Mouse (Mus musculus): Measurements from ENCODE around the gene Cacna1h. TPM values are rescaled to one million over a fixed set of nuclear protein-coding genes. Genes with fewer than 3 reads are reported as not detected.

Cacna1h gene
- polyA plus RNA-seq, 1 experiment = 0.12 TPM

- H3K27me3 ChIP-seq (ENCODE audit: control insufficient read depth, insufficient read depth, insufficient read length) = peaks cover 63% of the 10 kb centered on the region
- H3K79me2 ChIP-seq (ENCODE audit: control insufficient read depth, insufficient read depth) = no peaks in the 10 kb centered on the region
- no peak overlapping the region for H3K4me3 ChIP-seq
- H3K4me2 ChIP-seq (ENCODE audit: low read depth) = no peak overlapping the region
- no peaks in the 10 kb centered on the region for H3K36me3 ChIP-seq (ENCODE audit: control insufficient read depth, insufficient read depth)
- TF ChIP-seq POLR2AphosphoS2 (IDR thresholded peaks at IDR 0.05; ENCODE audit: insufficient read length, low read depth) (no peak), REST (IDR thresholded peaks at IDR 0.05; ENCODE audit: insufficient read depth, insufficient read length) (no peak), MAX (IDR thresholded peaks at IDR 0.05; ENCODE audit: low read depth) (no peak), USF1 (IDR thresholded peaks at IDR 0.05; ENCODE audit: low read depth) (no peak), TCF3 (IDR thresholded peaks at IDR 0.05; ENCODE audit: insufficient read length, low read depth) (no peak), E2F4 (IDR thresholded peaks at IDR 0.05; ENCODE audit: insufficient read depth) (no peak), MYOD1 (IDR thresholded peaks at IDR 0.05; ENCODE audit: control insufficient read depth in 1 of 3, insufficient read length in 2 of 3, low read depth in 2 of 3) (no peak), SRF (IDR thresholded peaks at IDR 0.05; ENCODE audit: control insufficient read depth, insufficient read length, low read depth) (no peak), CEBPB (IDR thresholded peaks at IDR 0.05; ENCODE audit: insufficient read depth, poor library complexity, severe bottlenecking) (no peak), MYOG (IDR thresholded peaks at IDR 0.05; ENCODE audit: control insufficient read depth in 1 of 3, insufficient read depth in 1 of 3, insufficient read length in 2 of 3, low read depth in 2 of 3) (no peak), POLR2A (IDR thresholded peaks at IDR 0.05; ENCODE audit: insufficient read length, low read depth) (no peak), TCF12 (IDR thresholded peaks at IDR 0.05; ENCODE audit: insufficient read depth, poor library complexity, severe bottlenecking) (no peak)
- H3ac ChIP-seq (ENCODE audit: control insufficient read depth, insufficient read length) = no peak overlapping the region
These were observed 976 bp downstream of the Cacna1h start for GRCm38 (mm10) chr17:25432433-25433181.

GRCm38 (mm10) chr17:25430534-25430933 lies 3.0 kb downstream of the Cacna1h start:
- peak in 1 of 3 experiments; percentile 9 for TF ChIP-seq MYOG (IDR thresholded peaks at IDR 0.05; ENCODE audit: control insufficient read depth in 1 of 3, insufficient read depth in 1 of 3, insufficient read length in 2 of 3, low read depth in 2 of 3)
- TF ChIP-seq TCF3 (IDR thresholded peaks at IDR 0.05; ENCODE audit: insufficient read length, low read depth) = no peak
- Histone ChIP-seq H3K4me3 (no peak overlapping the region), H3K36me3 (ENCODE audit: control insufficient read depth, insufficient read depth) (no peaks in the 10 kb centered on the region), H3K27me3 (ENCODE audit: control insufficient read depth, insufficient read depth, insufficient read length) (peaks cover 66% of the 10 kb centered on the region), H3K4me2 (ENCODE audit: low read depth) (peak overlapping the region; percentile 48), H3K79me2 (ENCODE audit: control insufficient read depth, insufficient read depth) (no peaks in the 10 kb centered on the region), H3ac (ENCODE audit: control insufficient read depth, insufficient read length) (no peak overlapping the region)

GRCm38 (mm10) chr17:25429886-25430285 lies 3.7 kb downstream of the Cacna1h start:
- Histone ChIP-seq H3K4me3 (no peak overlapping the region), H3K4me2 (ENCODE audit: low read depth) (peak overlapping the region; percentile 48), H3ac (ENCODE audit: control insufficient read depth, insufficient read length) (no peak overlapping the region), H3K79me2 (ENCODE audit: control insufficient read depth, insufficient read depth) (no peaks in the 10 kb centered on the region), H3K27me3 (ENCODE audit: control insufficient read depth, insufficient read depth, insufficient read length) (peaks cover 66% of the 10 kb centered on the region), H3K36me3 (ENCODE audit: control insufficient read depth, insufficient read depth) (no peaks in the 10 kb centered on the region)
- no peak for TF ChIP-seq TCF3 (IDR thresholded peaks at IDR 0.05; ENCODE audit: insufficient read length, low read depth)
- TF ChIP-seq MAX (IDR thresholded peaks at IDR 0.05; ENCODE audit: low read depth) = no peak
- TF ChIP-seq USF1 (IDR thresholded peaks at IDR 0.05; ENCODE audit: low read depth) = no peak
- no peak for TF ChIP-seq POLR2AphosphoS2 (IDR thresholded peaks at IDR 0.05; ENCODE audit: insufficient read length, low read depth)
- TF ChIP-seq SRF (IDR thresholded peaks at IDR 0.05; ENCODE audit: control insufficient read depth, insufficient read length, low read depth) = no peak
- no peak for TF ChIP-seq POLR2A (IDR thresholded peaks at IDR 0.05; ENCODE audit: insufficient read length, low read depth)
- TF ChIP-seq E2F4 (IDR thresholded peaks at IDR 0.05; ENCODE audit: insufficient read depth) = no peak
- TF ChIP-seq MYOD1 (IDR thresholded peaks at IDR 0.05; ENCODE audit: control insufficient read depth in 1 of 3, insufficient read length in 2 of 3, low read depth in 2 of 3) = peak in 1 of 3 experiments; percentile 75
- no peak for TF ChIP-seq REST (IDR thresholded peaks at IDR 0.05; ENCODE audit: insufficient read depth, insufficient read length)
- TF ChIP-seq MYOG (IDR thresholded peaks at IDR 0.05; ENCODE audit: control insufficient read depth in 1 of 3, insufficient read depth in 1 of 3, insufficient read length in 2 of 3, low read depth in 2 of 3) = peak in 1 of 3 experiments; percentile 65
- no peak for TF ChIP-seq CEBPB (IDR thresholded peaks at IDR 0.05; ENCODE audit: insufficient read depth, poor library complexity, severe bottlenecking)
- no peak for TF ChIP-seq TCF12 (IDR thresholded peaks at IDR 0.05; ENCODE audit: insufficient read depth, poor library complexity, severe bottlenecking)

DNA sequence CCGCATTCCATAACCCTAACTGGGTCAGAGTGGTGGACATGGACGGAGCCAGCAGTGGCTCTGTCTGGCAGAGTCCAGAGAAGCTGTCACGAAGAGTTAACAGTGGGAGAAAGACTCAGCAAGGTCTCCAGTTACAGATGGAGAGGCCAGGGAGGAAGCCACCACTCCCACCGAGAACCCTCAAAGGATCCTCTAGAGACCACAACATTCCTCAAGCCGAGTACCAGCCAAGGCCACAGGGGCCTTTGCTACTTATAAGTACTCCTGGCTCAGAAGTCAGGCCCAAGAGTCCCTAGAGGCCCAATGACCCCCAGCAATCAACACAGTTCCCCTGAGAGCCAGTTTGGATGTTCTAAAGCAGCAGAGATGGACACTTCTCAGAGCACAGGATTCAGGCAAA lies 4.3 kb downstream of the Cacna1h start:
- Histone ChIP-seq H3K4me3 (no peak overlapping the region), H3ac (ENCODE audit: control insufficient read depth, insufficient read length) (no peak overlapping the region), H3K79me2 (ENCODE audit: control insufficient read depth, insufficient read depth) (no peaks in the 10 kb centered on the region), H3K27me3 (ENCODE audit: control insufficient read depth, insufficient read depth, insufficient read length) (peaks cover 61% of the 10 kb centered on the region), H3K4me2 (ENCODE audit: low read depth) (peak overlapping the region; percentile 40), H3K36me3 (ENCODE audit: control insufficient read depth, insufficient read depth) (no peaks in the 10 kb centered on the region)
- TF ChIP-seq TCF12 (IDR thresholded peaks at IDR 0.05; ENCODE audit: insufficient read depth, poor library complexity, severe bottlenecking) (no peak), CEBPB (IDR thresholded peaks at IDR 0.05; ENCODE audit: insufficient read depth, poor library complexity, severe bottlenecking) (no peak), E2F4 (IDR thresholded peaks at IDR 0.05; ENCODE audit: insufficient read depth) (no peak), SRF (IDR thresholded peaks at IDR 0.05; ENCODE audit: control insufficient read depth, insufficient read length, low read depth) (no peak), TCF3 (IDR thresholded peaks at IDR 0.05; ENCODE audit: insufficient read length, low read depth) (no peak), USF1 (IDR thresholded peaks at IDR 0.05; ENCODE audit: low read depth) (no peak), MYOG (IDR thresholded peaks at IDR 0.05; ENCODE audit: control insufficient read depth in 1 of 3, insufficient read depth in 1 of 3, insufficient read length in 2 of 3, low read depth in 2 of 3) (no peak)

GRCm38 (mm10) chr17:25427441-25427840 lies 6.1 kb downstream of the Cacna1h start:
- Histone ChIP-seq H3ac (ENCODE audit: control insufficient read depth, insufficient read length) (no peak overlapping the region), H3K4me3 (no peak overlapping the region), H3K79me2 (ENCODE audit: control insufficient read depth, insufficient read depth) (no peaks in the 10 kb centered on the region), H3K4me2 (ENCODE audit: low read depth) (no peak overlapping the region), H3K36me3 (ENCODE audit: control insufficient read depth, insufficient read depth) (no peaks in the 10 kb centered on the region), H3K27me3 (ENCODE audit: control insufficient read depth, insufficient read depth, insufficient read length) (peaks cover 61% of the 10 kb centered on the region)
- TF ChIP-seq MAX (IDR thresholded peaks at IDR 0.05; ENCODE audit: low read depth) (no peak), CEBPB (IDR thresholded peaks at IDR 0.05; ENCODE audit: insufficient read depth, poor library complexity, severe bottlenecking) (no peak), TCF12 (IDR thresholded peaks at IDR 0.05; ENCODE audit: insufficient read depth, poor library complexity, severe bottlenecking) (no peak), REST (IDR thresholded peaks at IDR 0.05; ENCODE audit: insufficient read depth, insufficient read length) (no peak), TCF3 (IDR thresholded peaks at IDR 0.05; ENCODE audit: insufficient read length, low read depth) (no peak), USF1 (IDR thresholded peaks at IDR 0.05; ENCODE audit: low read depth) (no peak), POLR2A (IDR thresholded peaks at IDR 0.05; ENCODE audit: insufficient read length, low read depth) (no peak), SRF (IDR thresholded peaks at IDR 0.05; ENCODE audit: control insufficient read depth, insufficient read length, low read depth) (no peak), E2F4 (IDR thresholded peaks at IDR 0.05; ENCODE audit: insufficient read depth) (no peak), MYOG (IDR thresholded peaks at IDR 0.05; ENCODE audit: control insufficient read depth in 1 of 3, insufficient read depth in 1 of 3, insufficient read length in 2 of 3, low read depth in 2 of 3) (no peak), POLR2AphosphoS2 (IDR thresholded peaks at IDR 0.05; ENCODE audit: insufficient read length, low read depth) (no peak), MYOD1 (IDR thresholded peaks at IDR 0.05; ENCODE audit: control insufficient read depth in 1 of 3, insufficient read length in 2 of 3, low read depth in 2 of 3) (no peak)

All from myocyte (in vitro differentiated cells).